Mouse (Mus musculus) cerebellum, postnatal 14 days (tissue): ENCODE results near the gene Tmem52b.
"Not testable (repeated sequence)": the region's sequence is repeated elsewhere in the genome, so short reads cannot be mapped to it uniquely, and the experiment has no call there.

Source experiments
- DNase-seq, 2 experiments: peaks; one replicate each; pipeline ENCODE4 v3.0.0; 2021; ENCODE audit warnings: mixed read lengths in 2 of 2

Tmem52b gene

DNA sequence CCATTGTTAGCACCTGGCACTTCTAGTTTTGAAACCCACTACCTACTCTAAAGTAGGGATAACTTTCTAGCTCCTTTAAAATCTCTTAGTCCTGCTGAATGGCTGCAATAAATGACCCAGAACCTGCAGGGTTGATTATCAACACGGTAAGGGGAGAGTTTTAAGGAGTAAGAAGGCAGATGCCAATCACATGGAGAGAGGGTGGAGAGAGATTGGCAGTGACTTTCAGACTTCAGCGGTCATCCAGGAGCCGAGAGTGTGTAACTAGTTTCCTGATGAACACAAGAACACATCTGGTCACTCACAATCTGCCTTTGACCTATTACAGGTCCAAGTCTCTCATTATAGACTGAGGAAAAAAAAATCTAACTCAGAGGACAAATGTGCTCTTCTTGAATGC is at the start of gene Tmem52b:
Gene Tmem52b (plus strand): TSS at position 189 of the 400 bp plus-strand sequence.
- no peak for DNase-seq

DNA sequence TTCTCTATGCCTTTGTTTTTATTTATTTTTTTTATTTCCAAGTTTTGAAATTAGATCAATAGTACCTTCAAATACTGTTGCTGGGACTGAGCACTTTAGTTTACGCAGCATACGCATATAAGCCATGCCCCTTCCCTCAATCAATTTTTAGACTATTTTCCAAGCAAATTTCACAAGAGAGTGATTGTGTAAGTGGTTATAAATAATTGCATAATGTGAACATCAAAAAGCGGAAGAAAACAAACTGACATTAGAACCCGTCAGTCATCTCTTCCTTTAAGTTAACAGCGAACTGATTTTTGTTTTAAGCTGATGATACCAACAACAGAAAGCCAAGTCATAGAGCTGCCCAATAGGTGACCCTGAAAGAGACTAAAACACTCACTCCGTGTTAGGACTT is 41.0 kb upstream of the Tmem52b start:
- DNase-seq: no peak

DNA sequence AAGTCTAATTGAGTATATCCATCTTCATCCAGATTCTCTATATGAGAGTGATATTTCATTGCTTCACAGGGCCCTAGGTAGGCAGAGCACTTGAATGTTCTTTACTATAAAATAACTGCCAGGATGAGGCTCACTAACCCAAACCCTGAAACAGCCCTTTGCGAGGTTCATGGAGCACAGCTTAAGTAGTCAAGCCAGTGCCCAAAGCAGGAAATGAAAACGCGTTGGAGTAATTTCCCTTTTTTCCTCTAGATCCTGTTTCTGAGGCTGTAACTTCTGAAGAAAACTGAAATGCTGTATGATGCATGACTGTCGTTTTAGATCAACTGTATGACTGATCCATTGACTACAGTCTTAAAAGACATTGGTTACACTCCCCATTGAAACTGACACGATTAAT is 39.7 kb upstream of the Tmem52b start:
- DNase-seq: no peak

DNA sequence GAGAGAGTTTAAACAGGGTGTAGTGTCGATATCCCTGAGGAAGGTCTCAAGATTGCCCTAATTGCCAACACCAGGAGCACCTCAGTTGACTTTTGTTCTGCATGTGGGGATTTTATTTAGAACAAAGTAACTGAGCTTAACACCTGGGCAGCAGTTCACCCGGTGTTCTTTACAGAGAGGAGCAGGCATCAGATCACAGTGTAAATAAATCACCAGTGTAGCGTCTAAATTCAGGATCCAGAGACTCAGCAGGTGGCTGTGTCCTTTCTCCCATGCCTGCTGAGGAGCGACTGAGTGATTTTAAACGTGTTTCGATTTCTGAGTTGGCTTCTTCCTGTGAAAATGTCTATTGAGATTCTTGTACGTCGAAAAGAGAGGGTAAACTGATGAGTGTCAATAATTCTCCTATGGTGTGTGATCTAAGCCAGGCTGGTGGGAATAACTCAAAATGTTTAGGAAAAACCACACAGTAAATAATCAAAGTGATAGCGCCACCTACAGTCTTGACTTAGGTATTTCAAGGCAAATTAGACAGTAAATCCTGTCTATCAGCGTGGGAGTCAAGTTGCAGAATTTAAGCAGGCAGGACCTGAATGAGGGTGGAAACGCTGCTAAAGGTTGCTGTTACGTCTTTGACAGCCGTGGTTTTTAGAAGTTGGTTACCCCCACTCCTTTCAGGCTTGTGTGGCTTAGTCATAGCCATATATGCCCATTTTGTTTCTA is 35.8 kb upstream of the Tmem52b start:
- peak; percentile 28 to 38 for DNase-seq

DNA sequence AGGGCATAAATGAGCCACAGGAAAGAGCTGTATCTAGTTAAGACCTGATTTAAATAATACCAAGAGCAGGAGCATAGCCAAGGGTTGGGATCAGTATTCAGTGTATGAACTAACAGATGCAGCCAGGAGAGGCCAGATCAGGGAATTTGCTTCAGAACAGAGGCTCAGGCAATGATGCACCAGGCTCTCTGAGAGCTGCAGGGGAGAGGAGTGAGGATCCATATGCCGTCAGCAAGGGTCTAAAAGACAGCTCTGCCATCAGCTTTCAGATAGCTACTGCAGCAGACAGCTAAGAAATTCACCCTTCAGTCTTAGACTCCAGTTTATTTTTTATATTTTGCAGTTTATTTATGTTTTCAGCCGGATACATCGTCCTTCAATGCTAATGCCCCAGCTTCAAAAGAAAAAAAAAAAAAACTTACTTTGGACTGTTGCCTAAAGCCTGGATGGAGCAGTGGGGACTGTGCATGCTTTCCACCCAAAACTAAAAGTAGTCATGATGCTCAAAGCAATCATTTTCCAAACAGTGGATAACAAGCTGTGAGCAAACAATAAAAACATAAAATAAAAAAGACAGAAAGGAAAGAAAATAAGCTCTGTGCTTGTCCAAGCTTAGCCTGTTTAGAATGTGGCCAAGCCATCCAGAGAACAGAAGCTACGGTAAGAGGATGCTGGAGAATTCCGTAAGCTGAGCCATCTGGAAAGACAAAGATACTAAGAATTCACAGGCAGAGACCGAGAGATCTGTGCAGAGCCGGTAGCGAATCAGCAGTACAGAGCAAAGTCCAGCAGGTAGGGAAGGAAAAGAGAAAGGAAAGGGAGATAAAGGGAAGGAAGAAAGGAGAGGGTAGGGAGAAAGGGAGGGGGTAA is 32.0 kb upstream of the Tmem52b start:
- peak; percentile 30 to 32 for DNase-seq

DNA sequence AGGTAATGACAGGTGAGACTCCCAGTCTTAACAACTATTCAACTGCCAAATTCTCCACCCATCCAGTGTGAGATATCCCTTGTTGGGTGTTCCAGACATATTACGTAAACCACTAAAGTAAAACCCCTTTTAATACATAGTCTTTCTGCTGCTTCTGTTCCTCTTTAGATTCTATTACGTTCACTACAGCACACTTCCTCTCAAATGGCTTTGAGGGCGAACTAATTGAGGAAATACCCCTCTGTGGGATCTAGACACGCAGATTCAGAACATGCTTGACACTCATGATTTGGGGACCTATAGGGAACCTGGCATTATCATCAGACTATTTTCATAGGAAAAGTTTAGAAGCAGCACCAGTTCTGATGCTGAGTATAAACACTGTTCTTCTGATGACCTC is 17.4 kb upstream of the Tmem52b start:
- no peak for DNase-seq

DNA sequence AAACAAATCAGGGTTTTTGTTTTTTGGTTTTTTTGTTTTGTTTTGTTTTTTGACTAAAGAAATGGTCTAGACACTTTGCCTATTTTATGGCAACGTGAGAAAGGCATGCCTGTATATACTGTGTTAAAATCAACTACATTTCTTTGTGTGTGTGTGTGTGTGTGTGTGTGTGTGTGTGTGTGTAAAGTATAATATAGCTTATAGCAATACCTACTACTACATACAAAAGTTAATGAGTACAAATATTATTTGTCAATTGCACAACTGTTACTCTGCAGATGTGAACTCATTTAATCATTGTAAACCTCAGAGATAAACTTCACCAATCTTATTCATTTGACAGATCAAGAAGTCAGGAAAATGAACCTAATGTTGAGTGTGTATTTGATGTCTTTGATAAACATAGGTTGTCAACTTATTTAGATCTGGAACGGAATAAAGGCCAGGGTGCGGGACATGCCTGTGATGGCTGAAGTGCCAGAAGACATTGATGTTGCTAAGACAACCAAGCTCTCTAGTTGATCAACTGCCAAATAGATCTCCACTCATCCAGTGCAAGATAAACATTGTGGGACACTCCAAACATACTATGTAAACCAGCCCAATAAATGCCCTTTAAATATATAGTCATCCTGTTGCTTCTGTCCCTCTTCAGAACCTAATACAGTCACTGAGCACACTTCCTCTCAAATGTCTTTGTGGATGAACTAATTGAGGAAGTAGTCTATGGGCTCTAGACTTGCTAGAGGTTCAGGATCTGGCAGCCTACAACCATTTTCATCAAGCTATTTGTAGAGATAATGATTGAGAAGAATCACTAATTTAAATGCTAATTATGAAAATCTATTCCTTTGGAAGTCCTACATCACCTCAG is 14.8 kb upstream of the Tmem52b start:
- DNase-seq: no peak

DNA sequence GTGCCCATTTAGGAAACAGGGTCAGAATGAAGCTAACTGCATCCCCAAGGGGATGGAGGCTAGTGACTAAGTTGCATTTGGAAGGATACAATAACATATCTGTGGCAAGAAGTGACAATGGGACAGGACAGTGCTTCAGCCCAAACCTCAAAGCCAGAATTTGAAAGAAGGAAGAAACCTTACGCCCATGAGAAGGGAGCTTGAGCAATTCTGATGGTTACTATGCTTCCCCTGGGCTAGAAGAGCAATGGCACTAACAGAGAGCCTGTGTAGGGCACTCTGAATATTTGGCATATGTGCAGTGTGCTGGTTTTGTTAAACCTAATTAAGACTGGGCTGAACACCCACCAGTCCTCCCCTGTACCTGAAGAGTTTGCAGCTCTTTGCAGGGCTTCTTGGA is 12.8 kb upstream of the Tmem52b start:
- DNase-seq: not testable (repeated sequence)

DNA sequence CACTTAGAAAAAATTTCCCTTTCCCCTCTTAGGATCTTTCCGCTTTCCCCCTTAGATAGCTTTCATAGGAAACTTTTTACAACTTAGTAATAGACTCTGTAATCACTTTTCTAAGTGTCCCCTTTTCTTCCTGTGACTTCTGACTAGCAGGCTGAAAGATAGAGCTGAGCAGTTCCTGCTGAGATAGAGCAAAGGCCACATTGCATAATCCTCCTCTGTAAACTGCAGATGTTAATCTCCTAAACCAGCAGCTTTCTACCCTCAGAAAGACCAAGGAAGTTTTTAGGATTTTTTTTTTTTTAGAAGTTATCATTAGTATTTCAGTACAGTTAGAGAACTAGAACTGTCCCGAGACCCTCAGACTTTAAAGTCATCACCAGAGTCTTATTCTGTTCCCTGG is 8.9 kb upstream of the Tmem52b start:
- no peak for DNase-seq

DNA sequence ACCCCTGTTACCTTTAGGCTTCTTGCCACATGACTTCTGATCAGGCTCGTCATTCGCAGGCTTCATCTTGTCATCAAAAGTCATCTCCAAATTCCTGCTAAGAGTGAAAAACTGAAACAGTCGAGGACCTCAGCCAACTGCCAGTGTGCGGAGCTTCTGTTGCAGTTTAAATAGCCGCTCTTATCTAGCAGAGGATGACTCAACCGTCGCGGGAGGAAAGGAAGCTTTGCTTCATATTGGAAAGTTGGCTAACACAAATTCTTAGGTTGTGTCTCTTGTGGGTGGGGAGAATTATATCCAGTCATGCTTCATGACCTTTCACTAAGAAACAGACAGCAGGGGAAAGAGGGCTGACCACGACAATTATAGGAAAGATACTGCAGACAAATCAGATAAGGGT is 5.3 kb upstream of the Tmem52b start, which contains the start of gene Olr1:
Gene Olr1 (minus strand): TSS at position 142 of the 400 bp plus-strand sequence.
- DNase-seq: no peak

DNA sequence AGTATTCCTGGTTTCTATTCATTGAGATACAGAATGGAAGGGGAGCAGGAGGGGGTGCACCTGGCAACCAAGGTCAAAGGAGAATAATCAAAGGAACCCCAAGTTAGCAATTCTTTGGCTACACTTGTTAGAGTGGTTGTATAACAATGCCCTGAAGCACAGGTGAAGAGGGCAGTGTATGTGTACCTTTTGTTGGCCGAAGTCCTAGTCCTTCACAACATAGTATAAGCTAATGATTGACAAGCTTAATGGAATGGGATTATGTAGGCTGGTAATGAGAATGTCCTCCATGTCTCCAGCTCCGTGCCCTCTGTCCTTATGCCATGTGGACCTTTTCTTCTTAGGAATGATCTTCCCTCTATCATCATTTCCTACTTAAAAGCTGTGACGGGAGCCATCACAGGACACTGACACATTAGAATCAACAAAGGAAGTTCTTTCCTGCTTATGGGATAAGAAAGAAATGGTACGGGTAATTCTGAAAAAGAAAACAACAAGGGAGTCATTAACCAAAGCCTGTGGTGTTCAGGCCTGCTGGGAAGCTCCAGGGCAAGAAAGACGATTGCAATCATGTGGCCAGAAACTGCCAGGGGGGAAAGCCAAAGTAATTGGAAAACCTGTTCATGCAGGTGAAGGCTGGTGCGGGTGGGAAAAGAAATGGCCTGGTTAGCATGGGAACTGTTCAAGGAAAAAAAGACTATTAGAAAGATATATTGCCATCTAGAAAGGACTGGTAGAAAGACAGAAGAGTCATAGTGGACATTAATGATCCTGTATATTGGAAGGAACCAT is 2.0 kb upstream of the Tmem52b start:
- no peak for DNase-seq

DNA sequence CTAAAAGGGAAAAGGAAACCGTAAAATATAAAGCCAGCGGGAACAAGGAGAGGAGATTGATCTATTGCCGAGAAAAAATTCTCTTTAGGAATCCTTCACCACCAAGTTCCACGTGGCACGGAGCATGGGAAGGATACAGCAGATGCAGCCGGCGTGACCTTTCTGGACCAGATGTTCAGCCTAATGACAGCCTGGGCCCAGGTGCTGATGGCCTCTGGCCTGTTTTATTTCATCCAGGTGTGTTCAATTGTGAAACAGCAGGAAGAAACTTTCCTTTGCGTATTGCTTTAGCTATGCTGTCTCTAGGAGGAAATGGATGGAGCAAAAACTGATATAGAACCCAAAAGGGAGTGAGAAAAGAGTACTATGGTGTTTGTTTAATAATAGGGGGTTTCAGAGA is 513 bp downstream of the Tmem52b start:
- DNase-seq: no peak

DNA sequence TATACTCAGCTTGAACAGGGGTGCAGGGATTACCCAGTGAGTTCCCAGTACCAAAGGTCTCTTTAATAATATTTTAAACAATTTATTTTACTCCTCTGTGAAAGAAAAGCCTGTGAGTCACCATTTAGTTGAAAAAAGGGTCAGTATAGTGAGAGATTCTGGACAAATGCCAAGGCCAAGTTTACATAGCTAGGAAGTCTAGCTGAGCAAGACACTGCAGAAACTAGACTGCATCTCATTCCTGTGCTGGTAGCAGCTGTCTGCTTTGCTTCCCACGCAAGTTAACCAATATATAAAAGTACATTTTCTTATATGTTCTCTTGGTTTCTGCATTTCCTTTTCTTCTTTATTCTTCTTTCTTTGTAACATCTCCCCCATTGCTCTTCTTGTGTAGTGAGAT is 1.1 kb downstream of the Tmem52b start:
- DNase-seq: no peak

DNA sequence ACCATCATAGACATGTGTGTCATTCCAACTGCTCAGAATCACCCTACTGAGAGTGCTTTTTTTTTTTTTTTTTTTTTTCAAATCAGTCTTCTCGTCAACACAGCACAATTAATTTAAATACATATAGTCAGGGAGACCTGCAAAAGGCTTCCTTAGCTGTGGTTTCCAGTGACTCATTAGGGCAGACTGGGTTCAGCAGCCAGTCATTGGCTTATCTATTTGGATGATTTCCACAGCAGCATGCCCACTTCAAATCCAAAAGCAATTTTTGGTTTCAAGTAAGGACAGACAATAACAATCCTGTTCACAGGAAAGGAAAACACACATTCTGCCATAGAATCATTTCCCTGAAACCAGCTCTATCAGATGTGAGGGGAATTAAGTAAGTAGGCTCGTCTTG is 2.0 kb downstream of the Tmem52b start:
- no peak for DNase-seq

DNA sequence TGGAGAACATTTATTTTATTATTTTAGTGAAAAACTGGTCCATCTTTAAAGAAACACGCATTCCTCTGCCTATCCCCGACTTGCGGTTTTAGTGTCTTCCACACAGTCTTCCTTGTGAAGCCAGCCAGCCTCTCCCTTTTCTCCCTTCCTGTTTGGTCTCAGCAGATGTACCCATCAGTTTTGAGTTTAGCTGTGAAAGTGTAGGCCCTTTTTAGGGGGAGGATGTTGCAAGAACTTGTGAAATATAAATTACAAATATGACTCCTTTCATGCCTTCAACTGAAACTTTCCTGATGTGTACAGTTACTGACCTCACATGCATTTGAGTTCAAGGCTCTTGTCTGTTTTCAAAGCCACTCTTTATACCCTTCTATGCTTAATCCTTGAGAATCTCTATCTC is 2.7 kb downstream of the Tmem52b start:
- DNase-seq: no peak

DNA sequence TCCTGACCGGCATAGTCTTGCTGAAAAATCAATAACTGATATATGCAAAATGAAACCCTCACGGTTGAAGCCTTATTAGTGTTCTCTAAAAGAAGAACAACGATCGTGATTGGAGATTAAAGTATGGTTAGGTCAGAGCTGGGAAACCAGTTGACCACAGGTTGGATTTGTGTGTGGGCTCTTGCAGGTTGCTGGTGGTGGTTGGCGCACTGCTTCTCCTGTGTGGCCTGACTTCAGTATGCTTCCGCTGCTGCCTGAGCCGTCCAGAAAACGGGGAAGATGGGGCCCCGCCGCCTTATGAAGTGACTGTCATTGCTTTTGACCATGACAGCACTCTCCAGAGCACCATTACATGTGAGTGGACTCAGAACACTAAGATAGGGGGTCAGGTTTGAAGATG is 4.0 kb downstream of the Tmem52b start:
- DNase-seq: no peak

DNA sequence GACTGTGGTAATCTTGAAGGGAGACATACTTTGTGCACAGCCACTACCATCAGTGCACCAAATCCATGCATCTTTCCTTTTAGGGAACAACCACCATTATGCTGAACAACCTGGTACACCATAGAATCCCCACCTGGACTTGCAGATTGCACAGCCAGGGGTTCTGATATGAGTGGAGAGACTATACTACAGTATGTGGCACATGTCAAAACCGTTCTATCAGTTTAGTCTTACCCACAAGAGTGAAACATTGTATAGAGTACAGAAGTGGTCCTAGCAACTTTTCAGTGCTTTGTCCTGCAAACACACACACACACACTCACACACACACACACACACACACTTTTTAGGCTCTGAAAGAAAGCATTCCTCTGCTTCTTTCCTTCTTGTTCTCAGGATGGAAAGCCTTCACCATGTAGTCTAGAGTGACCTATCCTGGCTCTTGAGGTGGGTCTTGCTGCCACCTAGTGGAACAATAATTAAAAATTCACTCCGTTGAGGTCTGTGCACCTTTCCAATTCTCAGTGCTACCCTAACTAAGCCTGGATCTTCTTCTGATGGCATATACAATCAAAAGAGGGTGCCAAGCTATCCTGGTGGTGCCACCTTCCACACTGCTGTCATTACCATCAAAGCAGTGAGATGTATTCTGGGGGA is 5.5 kb downstream of the Tmem52b start:
- peak; percentile 56 to 66 for DNase-seq

DNA sequence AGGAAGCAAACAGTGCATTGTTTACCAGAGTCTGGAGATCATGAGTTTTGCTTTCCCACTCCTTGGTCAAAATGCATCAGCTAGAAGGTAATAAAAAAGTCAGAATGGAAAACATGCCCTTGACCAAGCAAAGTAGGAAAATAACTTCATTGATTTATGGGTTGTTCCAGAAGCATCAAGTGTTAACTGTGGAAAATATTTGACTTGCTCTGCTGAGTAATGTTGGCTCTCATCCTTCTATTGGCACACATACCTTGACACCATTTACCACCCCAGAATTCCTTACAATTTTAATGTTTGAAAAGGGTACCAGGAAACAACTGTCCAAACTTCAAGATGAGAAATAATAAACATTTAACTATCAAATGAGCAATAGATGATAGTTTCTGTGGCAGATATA is 13.7 kb downstream of the Tmem52b start:
- no peak for DNase-seq

DNA sequence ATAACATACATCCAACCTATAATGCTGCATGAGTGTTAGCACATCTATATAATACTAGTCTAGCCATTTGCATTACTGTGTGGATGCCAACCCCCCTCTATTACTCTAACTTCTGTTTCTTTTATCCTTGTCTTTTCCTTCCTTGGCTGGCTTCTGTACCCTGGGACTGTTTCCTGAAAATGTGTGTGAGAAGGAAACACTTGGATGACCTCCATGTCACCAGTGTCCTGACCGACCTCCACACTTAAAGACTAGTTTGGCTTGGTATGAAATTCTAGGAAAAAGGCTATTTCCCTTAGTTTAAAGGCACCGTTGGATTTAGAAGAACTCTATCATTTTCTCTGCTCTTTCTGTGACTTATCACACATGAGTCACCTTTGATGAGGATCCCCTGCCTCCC is 15.1 kb downstream of the Tmem52b start:
- no peak for DNase-seq

DNA sequence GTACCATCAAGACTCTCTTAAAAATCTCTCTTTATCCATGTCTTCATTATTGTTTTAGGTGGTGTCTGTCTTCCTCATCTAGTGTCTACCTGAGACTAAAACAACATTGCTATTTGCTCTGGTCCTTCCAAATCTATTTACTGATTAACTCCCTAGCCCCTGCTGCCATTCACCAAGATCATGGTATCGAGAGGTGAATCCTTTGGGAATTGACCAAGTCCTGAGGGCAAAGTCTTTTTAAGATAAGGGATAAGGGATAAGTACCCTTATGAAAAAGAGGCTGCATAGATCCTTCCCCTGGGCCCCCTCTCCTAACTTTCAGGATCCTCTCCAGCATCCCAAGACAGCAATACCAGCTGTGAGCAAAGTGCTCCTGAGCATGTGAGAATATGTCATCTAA is 17.2 kb downstream of the Tmem52b start:
- no peak for DNase-seq

DNA sequence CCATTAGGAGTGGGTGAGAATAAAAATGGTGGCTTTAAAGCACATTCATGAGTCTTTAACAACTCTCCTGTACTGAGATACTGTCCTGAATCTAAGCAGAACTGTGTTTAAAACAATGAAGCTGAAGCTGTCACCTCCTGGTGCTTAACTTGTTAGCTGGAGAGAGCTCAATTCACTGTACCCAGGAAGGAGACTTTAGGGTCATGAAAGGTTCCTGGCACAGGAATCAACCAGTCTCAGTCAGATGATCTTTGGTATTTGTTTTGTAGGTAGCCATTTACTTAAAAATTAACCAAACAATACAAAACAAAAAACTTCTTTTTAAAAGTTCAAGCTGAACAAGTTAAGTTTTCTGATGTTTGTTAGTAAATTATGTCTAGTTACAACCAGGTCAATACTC is 17.9 kb downstream of the Tmem52b start:
- DNase-seq: no peak

DNA sequence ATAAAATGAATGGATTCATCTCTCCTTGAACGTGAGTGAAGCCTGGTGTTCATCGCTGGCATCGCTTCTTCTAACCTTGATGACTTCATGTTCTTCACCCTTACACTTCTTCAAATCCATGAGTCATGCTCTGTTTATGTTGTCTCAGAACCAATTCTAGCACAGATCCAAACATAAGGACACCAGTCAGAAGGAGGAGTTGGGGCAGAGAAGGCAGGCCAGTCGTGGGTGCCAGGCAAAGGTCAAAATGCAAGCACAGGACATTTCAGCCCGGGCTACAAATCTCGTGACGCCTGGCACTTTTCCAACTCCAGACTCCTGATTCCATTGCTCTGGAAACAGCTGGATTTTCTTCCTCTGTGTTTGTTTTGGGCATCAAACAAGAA is 20.2 kb downstream of the Tmem52b start:
- peak; percentile 65 to 74 for DNase-seq
